Comparison of ENCODE assay signal across 24 mouse cellular contexts in genomic region chr15:91200833-91201232, GRCm38 (mm10). TPM values are rescaled to one million over a fixed set of nuclear protein-coding genes. Genes with fewer than 3 reads are reported as not detected.
"Had no signal": no experiment of that assay in that cellular context is flagged by ENCODE, and none has a peak within 500 bp of the region (broad histone marks: within the 10 kb centered on the region; RNA-seq: fewer than 3 reads in every experiment).

No protein-coding gene starts in this region.

- H3K9me3 ChIP-seq: neural tube, embryonic 13.5 days; neural tube, embryonic 15.5 days; stomach, embryonic 15.5 days had no signal

- H3K4me3 ChIP-seq: neural tube, embryonic 13.5 days; neural tube, embryonic 15.5 days; stomach, embryonic 15.5 days had no signal

- H3K9ac ChIP-seq: neural tube, embryonic 13.5 days; neural tube, embryonic 15.5 days; stomach, embryonic 15.5 days had no signal

- H3K4me2 ChIP-seq: neural tube, embryonic 13.5 days; neural tube, embryonic 15.5 days; stomach, embryonic 15.5 days had no signal

- H3K4me1 ChIP-seq: neural tube, embryonic 13.5 days; neural tube, embryonic 15.5 days; stomach, embryonic 15.5 days had no signal

- H3K27ac ChIP-seq: neural tube, embryonic 13.5 days; neural tube, embryonic 15.5 days; stomach, embryonic 15.5 days; stomach, postnatal 0 days had no signal

- H3K36me3 ChIP-seq: neural tube, embryonic 13.5 days; neural tube, embryonic 15.5 days; stomach, embryonic 15.5 days had no signal

- H3K27me3 ChIP-seq: neural tube, embryonic 13.5 days; neural tube, embryonic 15.5 days; stomach, embryonic 15.5 days had no signal

- DNase-seq: retina, postnatal 1 day; right cerebral cortex, adult 18-20 months; right cerebral cortex, postnatal 14 days; right cerebral cortex, postnatal 25 days; right cerebral cortex, postnatal 4 days; spleen, adult 18-20 months; thymus, adult 18-20 months; thymus, adult 2 months; thymus, postnatal 14 days; thymus, postnatal 25 days; thymus, postnatal 36 days; thymus, postnatal 4 days had no signal

RNA-seq across cellular contexts. Expression of gene CN725425, which starts 1.5 kb away (rescaled TPM):
- total RNA-seq: neutrophil, adult 5-6 weeks had no signal
- polyA plus RNA-seq: neural tube, embryonic 13.5 days; neural tube, embryonic 14.5 days; neural tube, embryonic 15.5 days; small intestine, adult 2 months; spleen, adult 2 months; stomach, embryonic 14.5 days; stomach, embryonic 15.5 days; stomach, embryonic 16.5 days; stomach, postnatal 0 days; thymus, adult 2 months; thymus, postnatal 0 days; urinary bladder, adult 2 months had no signal
